Mouse (Mus musculus) ES-E14 (cell line): ENCODE data around the gene Dmrt3.

Experiments
- CHD2 ChIP-seq: IDR thresholded peaks from 2 replicates; pipeline ENCODE4 v1.6.1; 2014; ENCODE audit warnings: mild to moderate bottlenecking, low read depth, low read length, inconsistent platforms
- MAFK ChIP-seq: IDR thresholded peaks from 2 replicates; pipeline ENCODE4 v1.6.1; 2014; ENCODE audit warnings: mild to moderate bottlenecking, low read depth, low read length, inconsistent platforms; ENCODE audit not compliant: insufficient read depth
- ZC3H11A ChIP-seq: IDR thresholded peaks from 2 replicates; pipeline ENCODE4 v1.6.1; 2012; ENCODE audit warnings: low read depth, mild to moderate bottlenecking, inconsistent platforms, low read length, borderline replicate concordance
- ZNF384 ChIP-seq: IDR thresholded peaks from 2 replicates; pipeline ENCODE4 v1.6.1; 2012; ENCODE audit warnings: low read depth, low read length, inconsistent platforms

- no peak for TF ChIP-seq MAFK
- TF ChIP-seq CHD2, result no peak
- TF ChIP-seq ZNF384, result no peak
- 0 out of 2 replicates have a peak, but pooled peaks have one; percentile 1 for TF ChIP-seq ZC3H11A
Measured at GRCm38 (mm10) chr19:25579440-25579839, 30.7 kb upstream of the Dmrt3 start.
